Mouse (Mus musculus) liver, embryonic 18 days (tissue): ENCODE data around the gene Tepp. TPM values are rescaled to one million over a fixed set of nuclear protein-coding genes. Genes with fewer than 3 reads are reported as not detected.

Experiments used
- polyA plus RNA-seq: library from polyadenylated mRNA; depleted of rRNA; stranded (reverse); fragments of >200 nt; gene quantifications from 2 replicates; pipeline ENCODE4 v1.2.3, GENCODE M21; 2012; rRNA removed

Gene Tepp
- not detected in 2 replicates for polyA plus RNA-seq

DNA sequence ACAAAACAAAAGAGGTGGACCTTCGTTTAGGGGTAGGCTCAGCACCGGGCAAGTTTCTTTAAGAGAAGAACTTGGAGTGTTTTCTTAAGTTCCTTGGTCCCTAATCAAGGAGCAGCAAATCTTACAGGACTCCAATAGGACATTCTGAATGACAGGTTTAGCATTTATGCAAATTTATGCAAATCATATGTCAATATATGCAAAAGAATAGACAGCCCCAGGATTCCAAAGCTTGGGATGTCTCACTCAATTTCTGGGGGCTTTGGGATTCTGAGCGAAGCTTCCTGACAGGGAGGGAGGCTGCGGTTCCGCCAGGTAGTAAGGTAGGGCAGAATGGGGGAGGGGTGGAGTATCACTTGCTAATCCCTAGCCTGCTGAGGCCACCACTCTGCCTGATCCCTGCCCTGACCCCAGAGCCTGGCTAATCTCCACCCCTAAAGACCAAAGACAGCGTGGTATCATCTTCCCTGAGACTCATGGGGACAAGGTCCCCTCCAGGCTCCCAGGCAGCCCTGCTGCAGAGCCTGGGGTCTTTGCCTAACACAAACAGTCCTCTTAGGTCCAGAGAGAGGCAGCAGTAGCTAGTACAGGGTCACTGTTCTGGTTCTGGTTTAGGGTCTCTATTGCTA, at the start of gene Tepp:
Gene Tepp, plus strand, starts transcription at position 225 of the 629 bp plus-strand sequence.

DNA sequence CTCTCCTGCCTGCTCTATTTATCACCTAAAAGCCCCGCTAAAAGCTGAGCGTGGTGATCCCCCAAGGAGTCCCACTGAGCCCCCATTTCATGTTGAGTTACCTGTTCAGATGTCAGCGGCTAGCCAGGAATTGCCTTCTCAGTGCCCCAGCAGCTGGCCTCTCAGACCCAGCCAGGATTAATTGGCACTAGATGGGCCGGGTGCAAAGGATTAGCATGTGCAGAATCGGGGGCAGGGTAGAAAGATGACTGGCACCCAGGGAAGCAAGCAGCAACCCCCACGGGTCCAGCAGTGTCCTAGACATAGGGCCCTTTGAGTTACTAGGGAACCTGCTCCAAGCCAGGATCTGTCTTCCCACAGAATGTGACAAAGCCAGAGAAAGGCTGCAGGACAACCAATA, 3.9 kb upstream of the Tepp start, which contains the start of gene Cngb1:
Gene Cngb1, minus strand, starts transcription at position 155 of the 400 bp plus-strand sequence.

GRCm38 (mm10) chr8:95331720-95332436, 21.5 kb downstream of the Tepp start, which contains the start of the genes Zfp319 and Usb1:
TSS of gene Zfp319 (minus strand) at chr8:95331950.
TSS of gene Usb1 (plus strand) at chr8:95332284.

GRCm38 (mm10) chr8:95352151-95352870, 41.9 kb downstream of the Tepp start, which contains the start of gene Mmp15:
TSS of gene Mmp15 (plus strand) at chr8:95352268.

Other genes starting within 250 kb of the Tepp start
- 4.0 and 5.3 TPM in 2 replicates for gene Katnb1, start 229.4 kb upstream of the Tepp start, polyA plus RNA-seq
- gene Kifc3, start 107.8 kb upstream of the Tepp start, polyA plus RNA-seq = 8.7 and 12.1 TPM in 2 replicates
- gene Cngb1, start 4.0 kb upstream of the Tepp start, polyA plus RNA-seq = 0.36 and 0.58 TPM in 2 replicates
- 1.2 TPM in 2 replicates for gene Zfp319, start 21.4 kb downstream of the Tepp start, polyA plus RNA-seq
- 11.7 and 12.8 TPM in 2 replicates for gene Usb1, start 21.7 kb downstream of the Tepp start, polyA plus RNA-seq
- gene Mmp15, start 41.7 kb downstream of the Tepp start, polyA plus RNA-seq = 0.71 and 0.82 TPM in 2 replicates
- 29.0 and 29.5 TPM in 2 replicates for gene Cfap20, start 124.3 kb downstream of the Tepp start, polyA plus RNA-seq
- gene Csnk2a2, start 179.5 kb downstream of the Tepp start, polyA plus RNA-seq = 10.4 and 10.6 TPM in 2 replicates
- gene Ccdc113, start 223.5 kb downstream of the Tepp start, polyA plus RNA-seq = 0.02 TPM in 1 of 2 replicates, not detected in the other